Mouse (Mus musculus) liver, adult 2 months (tissue): ENCODE measurements around the gene Gpr152. TPM values are rescaled to one million over a fixed set of nuclear protein-coding genes. Genes with fewer than 3 reads are reported as not detected.

Experiments used
- DNase-seq: peaks from one replicate; pipeline ENCODE4 v3.0.0-alpha.2; 2011; ENCODE audit warnings: low read depth, low spot score; ENCODE audit errors: extremely low read depth
- H3K27ac ChIP-seq: fragments of 200-500 bp; replicated peaks from 2 replicates; pipeline ENCODE4 v1.5.1; 2012; ENCODE audit warnings: low read depth, mild to moderate bottlenecking, control low read depth, inconsistent platforms, low read length; ENCODE audit not compliant: insufficient read depth
- H3K27me3 ChIP-seq: fragments of 200-500 bp; 2 replicates; pipeline ENCODE4 v1.6.1; 2012; ENCODE audit warnings: mild to moderate bottlenecking, moderate library complexity, low read length, inconsistent platforms; ENCODE audit not compliant: control insufficient read depth, insufficient read depth
- H3K36me3 ChIP-seq: fragments of 200-500 bp; 2 replicates; pipeline ENCODE4 v1.6.1; 2012; ENCODE audit warnings: low read length, inconsistent platforms; ENCODE audit not compliant: control insufficient read depth, insufficient read depth
- H3K4me1 ChIP-seq: fragments of 200-500 bp; 2 replicates; pipeline ENCODE4 v1.6.1; 2011; ENCODE audit warnings: low read length; ENCODE audit not compliant: control insufficient read depth, insufficient read depth
- H3K4me3 ChIP-seq: fragments of 200-500 bp; 2 replicates; pipeline ENCODE4 v1.5.1; 2011; ENCODE audit warnings: low read depth, mild to moderate bottlenecking, control low read depth, low read length, moderate library complexity; ENCODE audit not compliant: insufficient read depth
- H3K79me2 ChIP-seq: fragments of 200-500 bp; 2 replicates; pipeline ENCODE4 v1.6.1; 2012; ENCODE audit warnings: inconsistent platforms, mild to moderate bottlenecking, low read length, moderate library complexity; ENCODE audit not compliant: control insufficient read depth, insufficient read depth
- H3K9ac ChIP-seq: fragments of 200-500 bp; 2 replicates; pipeline ENCODE4 v1.6.1; 2012; ENCODE audit warnings: low read depth, mild to moderate bottlenecking, control low read depth, inconsistent platforms, low read length
- CTCF ChIP-seq: fragments of 200-500 bp; IDR thresholded peaks from 2 replicates; pipeline ENCODE4 v1.5.1; 2011; ENCODE audit warnings: low read depth, low read length, control low read depth
- POLR2A ChIP-seq: fragments of 200-500 bp; IDR thresholded peaks from 2 replicates; pipeline ENCODE4 v1.6.1; 2011; ENCODE audit warnings: low read length, control low read depth; ENCODE audit not compliant: insufficient read depth; ENCODE audit errors: extremely low read depth
- WGBS: fragments of 180-500 bp; shearing (Covaris S2); methylation state at CpG from one replicate; pipeline ENCODE4 v1.1.7; 2018; 5-methylcytosine and 5-hydroxymethylcytosine counted together
- polyA plus RNA-seq: library from polyadenylated mRNA; depleted of rRNA; stranded (reverse); fragments of >200 nt; gene quantifications from 2 replicates; pipeline ENCODE4 v1.2.3, GENCODE M21; 2012
- total RNA-seq: library from RNA; depleted of rRNA; stranded (reverse); fragments of >200 nt; gene quantifications from 2 replicates; pipeline ENCODE4 v1.2.3, GENCODE M21; 2014

The Gpr152 gene
- total and polyA plus RNA-seq, 2 experiments: 0.02 TPM; not detected in 1

- DNase-seq: no peak
- Histone ChIP-seq H3K4me1 (peaks cover 3% of the 10 kb centered on the region; the same call in 1 of the 2 replicates), H3K9ac (no peak overlapping the region), H3K27me3 (no peaks in the 10 kb centered on the region), H3K79me2 (no peaks in the 10 kb centered on the region; the same call in 1 of the 2 replicates), H3K4me3 (no peak overlapping the region), H3K27ac (no peak overlapping the region), H3K36me3 (peaks cover 11% of the 10 kb centered on the region; the same call in 1 of the 2 replicates)
- 97% methylated on average over 8 of the region's 8 CpGs for WGBS
- TF ChIP-seq POLR2A (no peak), CTCF (no peak)
These were observed 19.5 kb downstream of the Gpr152 start for GRCm38 (mm10) chr19:4159049-4159448.

GRCm38 (mm10) chr19:4162646-4163542 is 23.3 kb downstream of the Gpr152 start, which contains the start of gene Rps6kb2:
TSS of gene Rps6kb2 (minus strand) at chr19:4163354.
- Histone ChIP-seq H3K79me2 (no peaks in the 10 kb centered on the region; the same call in 1 of the 2 replicates), H3K27me3 (no peaks in the 10 kb centered on the region), H3K9ac (peak within 1 kb of the TSS; percentile 90), H3K4me3 (peak within 1 kb of the TSS; percentile 86), H3K36me3 (peaks cover 11% of the 10 kb centered on the region; the same call in 1 of the 2 replicates), H3K27ac (no peak within 1 kb of the TSS; the same call in 1 of the 2 replicates), H3K4me1 (peaks cover 3% of the 10 kb centered on the region; the same call in 1 of the 2 replicates)
- WGBS: 7% methylated on average over 42 of the region's 42 CpGs
- peak; percentile 91 for DNase-seq
- TF ChIP-seq CTCF: no peak
- TF ChIP-seq POLR2A: peak; percentile 51; the same call in 1 of the 2 replicates

- TF ChIP-seq POLR2A (no peak), CTCF (no peak)
- Histone ChIP-seq H3K79me2 (no peaks in the 10 kb centered on the region; the same call in 1 of the 2 replicates), H3K4me1 (peaks cover 3% of the 10 kb centered on the region; the same call in 1 of the 2 replicates), H3K4me3 (peak overlapping the region; percentile 60), H3K27me3 (no peaks in the 10 kb centered on the region), H3K9ac (peak overlapping the region; percentile 36), H3K36me3 (peaks cover 8% of the 10 kb centered on the region; the same call in 1 of the 2 replicates), H3K27ac (no peak overlapping the region; the same call in 1 of the 2 replicates)
- WGBS: 41% methylated on average over 4 of the region's 4 CpGs
- no peak for DNase-seq
These were observed 23.9 kb downstream of the Gpr152 start for GRCm38 (mm10) chr19:4163543-4163887.

GRCm38 (mm10) chr19:4164100-4164499 is 24.5 kb downstream of the Gpr152 start:
- H3K79me2 ChIP-seq: no peaks in the 10 kb centered on the region; the same call in 1 of the 2 replicates
- H3K4me3 ChIP-seq: no peak overlapping the region
- H3K36me3 ChIP-seq: peaks cover 6% of the 10 kb centered on the region; the same call in 1 of the 2 replicates
- no peak overlapping the region for H3K27ac ChIP-seq
- no peak overlapping the region for H3K9ac ChIP-seq
- no peak for DNase-seq
- no peaks in the 10 kb centered on the region for H3K27me3 ChIP-seq
- TF ChIP-seq CTCF: no peak
- TF ChIP-seq POLR2A: no peak
- H3K4me1 ChIP-seq: peaks cover 3% of the 10 kb centered on the region; the same call in 1 of the 2 replicates
- 58% methylated on average over 3 of the region's 3 CpGs for WGBS

GRCm38 (mm10) chr19:4164721-4165120 is 25.1 kb downstream of the Gpr152 start:
- no peak for DNase-seq
- Histone ChIP-seq H3K27me3 (no peaks in the 10 kb centered on the region), H3K36me3 (peaks cover 6% of the 10 kb centered on the region; the same call in 1 of the 2 replicates), H3K4me1 (peaks cover 3% of the 10 kb centered on the region; the same call in 1 of the 2 replicates), H3K79me2 (no peaks in the 10 kb centered on the region; the same call in 1 of the 2 replicates), H3K9ac (no peak overlapping the region), H3K4me3 (no peak overlapping the region), H3K27ac (no peak overlapping the region)
- TF ChIP-seq POLR2A: no peak
- TF ChIP-seq CTCF: no peak
- WGBS: 93% methylated on average over 2 of the region's 2 CpGs
